Mouse (Mus musculus): ENCODE measurements around the gene Fhod1. TPM values are rescaled to one million over a fixed set of nuclear protein-coding genes. Genes with fewer than 3 reads are reported as not detected.

Gene Fhod1
- total and polyA plus RNA-seq, 3 experiments = 0.81 to 8.1 (median 3.1) TPM

GRCm38 (mm10) chr8:105393089-105393787, 45.5 kb upstream of the Fhod1 start (continued):
- TF ChIP-seq KAT2A (IDR thresholded peaks at IDR 0.05; ENCODE audit: insufficient replicate concordance, low read length) = no peak
- TF ChIP-seq BHLHE40 (IDR thresholded peaks at IDR 0.05; ENCODE audit: low read depth, low read length) = peak; percentile 64
- TF ChIP-seq ZMIZ1 (IDR thresholded peaks at IDR 0.05; ENCODE audit: low read depth, low read length) = no peak
- TF ChIP-seq GABPA (IDR thresholded peaks at IDR 0.05; ENCODE audit: insufficient replicate concordance, low read depth, low read length) = no peak
- TF ChIP-seq HCFC1 (IDR thresholded peaks at IDR 0.05; ENCODE audit: low read depth, low read length) = no peak; the same call in 1 of the 2 replicates
- peak; percentile 90 for TF ChIP-seq IRF4 (IDR thresholded peaks at IDR 0.05; ENCODE audit: low read depth, low read length)
- TF ChIP-seq JUN (IDR thresholded peaks at IDR 0.05; ENCODE audit: insufficient read depth, low read depth, low read length) = no peak
- no peak for TF ChIP-seq JUND (conservative IDR thresholded peaks at IDR 0.05; ENCODE audit: low read depth, low read length)
- TF ChIP-seq SIN3A (IDR thresholded peaks at IDR 0.05; ENCODE audit: low read length) = peak; percentile 52; the same call in 1 of the 2 replicates
- TF ChIP-seq POLR2AphosphoS2 (IDR thresholded peaks at IDR 0.05; ENCODE audit: low read depth, low read length) = no peak
- no peak for TF ChIP-seq UBTF (IDR thresholded peaks at IDR 0.05; ENCODE audit: low read depth, low read length)
- no peak for TF ChIP-seq USF2 (conservative IDR thresholded peaks at IDR 0.05; ENCODE audit: low read depth, low read length)

DNA sequence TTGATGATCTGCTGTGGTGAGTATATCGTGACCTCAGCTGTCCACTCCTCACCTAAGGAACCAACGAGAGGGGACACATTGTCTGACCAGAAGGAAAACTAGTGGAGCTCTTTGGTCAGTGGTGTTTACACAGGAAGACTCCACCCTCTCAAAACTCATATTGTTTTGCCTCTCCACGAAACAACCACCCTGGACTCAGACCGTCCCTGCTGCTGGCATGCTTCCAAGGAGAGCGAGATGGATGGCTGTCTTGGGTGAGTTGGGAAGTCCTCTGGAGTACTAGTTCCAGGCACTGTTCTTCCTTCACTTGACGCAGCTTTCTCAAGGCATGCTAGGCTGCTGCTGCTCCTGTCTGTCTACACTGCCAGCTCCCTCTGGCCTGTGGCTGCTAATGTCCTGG, 41.3 kb upstream of the Fhod1 start:
- in situ Hi-C loops (cut with MboI; ENCODE audit: low pct_ligation_motif_present, low pct_unique_long_range_greater_than_20kb, low sequenced_read_pairs) = loop anchor here (5.0 kb wide), 1 partner anchor 37 kb away; no protein-coding TSS in a partner anchor

DNA sequence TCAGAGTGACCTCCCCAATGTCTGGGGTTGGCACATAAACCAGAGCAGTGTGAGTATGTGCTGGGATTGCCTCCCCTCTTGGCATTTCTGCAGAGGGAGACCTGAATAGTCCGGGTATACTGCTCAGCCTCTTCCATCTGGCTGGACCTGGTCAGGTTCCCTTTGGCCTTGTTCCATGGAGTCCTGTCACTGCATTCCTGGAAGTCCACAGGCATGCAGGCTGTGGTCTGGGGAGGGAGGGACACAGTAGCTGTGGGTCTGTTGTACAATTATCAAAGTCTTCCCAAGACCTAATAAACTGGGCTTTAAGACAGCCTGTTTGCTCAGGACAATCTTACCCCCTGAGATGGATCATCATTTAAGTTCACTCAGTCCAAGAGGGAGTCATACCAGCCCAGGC, 39.4 kb upstream of the Fhod1 start:
- H3K27me3 ChIP-seq (replicated peaks) = no peaks in the 10 kb centered on the region
- no peak overlapping the region for H3K27ac ChIP-seq (ENCODE audit: insufficient read depth, low read depth)
- H3K4me3 ChIP-seq (replicated peaks in 1 of 3; ENCODE audit: low read depth in 2 of 3, low read length in 2 of 3, poor library complexity in 1 of 3) = no peak overlapping the region
- dilution Hi-C loops (cut with MboI; ENCODE audit: extremely low pct_ligation_motif_present, extremely low pct_unique_long_range_greater_than_20kb, low sequenced_read_pairs) (no loop called here), in situ Hi-C loops (cut with MboI; ENCODE audit: low pct_ligation_motif_present, low pct_unique_long_range_greater_than_20kb, low sequenced_read_pairs) (loop anchor here (5.0 kb wide), 1 partner anchor 35 kb away; no protein-coding TSS in a partner anchor)
- no peak overlapping the region for H3K4me2 ChIP-seq (ENCODE audit: insufficient read depth, low read depth, poor library complexity, severe bottlenecking)
- no peak for DNase-seq (ENCODE audit: extremely low read depth)
- H3K36me3 ChIP-seq (replicated peaks in 1 of 2; ENCODE audit: control insufficient read depth in 1 of 2, insufficient read depth in 1 of 2, low read length in 1 of 2) = no peaks in the 10 kb centered on the region
- H3K4me1 ChIP-seq (ENCODE audit: control insufficient read depth in 1 of 2, insufficient read depth in 2 of 2) = peaks cover 4 to 24% of the 10 kb centered on the region in 2 experiments; a peak in 3 of 4 replicates
- no peaks in the 10 kb centered on the region for H3K79me2 ChIP-seq (replicated peaks; ENCODE audit: control insufficient read depth, extremely low read depth, insufficient read depth, poor library complexity, severe bottlenecking)
- TF ChIP-seq E2F4 (IDR thresholded peaks at IDR 0.05; ENCODE audit: insufficient replicate concordance, low read depth, low read length) (no peak), ETS1 (conservative IDR thresholded peaks at IDR 0.05; ENCODE audit: low read depth, low read length) (no peak), SIN3A (IDR thresholded peaks at IDR 0.05; ENCODE audit: low read length) (no peak), SMC3 (IDR thresholded peaks at IDR 0.05; ENCODE audit: low read depth, low read length) (no peak), POLR2A (IDR thresholded peaks at IDR 0.05; ENCODE audit: low read depth, low read length) (no peak), KAT2A (IDR thresholded peaks at IDR 0.05; ENCODE audit: insufficient replicate concordance, low read length) (no peak), ZC3H11A (IDR thresholded peaks at IDR 0.05; ENCODE audit: low read depth, low read length) (no peak), JUND (conservative IDR thresholded peaks at IDR 0.05; ENCODE audit: low read depth, low read length) (no peak), JUN (IDR thresholded peaks at IDR 0.05; ENCODE audit: insufficient read depth, low read depth, low read length) (no peak), MAFK (IDR thresholded peaks at IDR 0.05; ENCODE audit: insufficient replicate concordance, low read length) (no peak), TBP (conservative IDR thresholded peaks at IDR 0.05; ENCODE audit: low read depth, low read length) (no peak), RCOR1 (conservative IDR thresholded peaks at IDR 0.05; ENCODE audit: low read depth, low read length) (no peak), CHD1 (IDR thresholded peaks at IDR 0.05; ENCODE audit: low read depth, low read length) (no peak)
- H3K9me3 ChIP-seq (replicated peaks; ENCODE audit: low read length) = no peaks in the 10 kb centered on the region
- no peak overlapping the region for H3K9ac ChIP-seq (ENCODE audit: insufficient read depth, low read depth)

More for the DNA sequence above, 41.3 kb upstream of the Fhod1 start:
- dilution Hi-C loops (cut with MboI; ENCODE audit: extremely low pct_ligation_motif_present, extremely low pct_unique_long_range_greater_than_20kb, low sequenced_read_pairs) = no loop called here
- no peaks in the 10 kb centered on the region for H3K79me2 ChIP-seq (replicated peaks; ENCODE audit: control insufficient read depth, extremely low read depth, insufficient read depth, poor library complexity, severe bottlenecking)
- H3K9me3 ChIP-seq (replicated peaks; ENCODE audit: low read length) = no peaks in the 10 kb centered on the region
- H3K4me3 ChIP-seq (replicated peaks in 1 of 3; ENCODE audit: low read depth in 2 of 3, low read length in 2 of 3, poor library complexity in 1 of 3) = no peak overlapping the region
- TF ChIP-seq PAX5 (IDR thresholded peaks at IDR 0.05; ENCODE audit: low read length) = no peak
- H3K27ac ChIP-seq (ENCODE audit: insufficient read depth, low read depth) = no peak overlapping the region
- H3K27me3 ChIP-seq (replicated peaks) = no peaks in the 10 kb centered on the region
- H3K9ac ChIP-seq (ENCODE audit: insufficient read depth, low read depth) = no peak overlapping the region
- H3K4me2 ChIP-seq (ENCODE audit: insufficient read depth, low read depth, poor library complexity, severe bottlenecking) = no peak overlapping the region
- no peaks in the 10 kb centered on the region for H3K36me3 ChIP-seq (replicated peaks in 1 of 2; ENCODE audit: control insufficient read depth in 1 of 2, insufficient read depth in 1 of 2, low read length in 1 of 2)
- H3K4me1 ChIP-seq (ENCODE audit: control insufficient read depth in 1 of 2, insufficient read depth in 2 of 2) = peaks cover 16 to 41% of the 10 kb centered on the region in 2 experiments
- no peak for DNase-seq (ENCODE audit: extremely low read depth)

All from CH12.LX (cell line).